28 mouse cellular contexts compared by ENCODE assay signal in genomic region chr1:24484161-24484560, GRCm38 (mm10).
DNase-seq lines count a peak whose midpoint lies in the region; ATAC-seq and TF ChIP-seq lines count a peak whose summit lies in the region.
"Had no signal": no experiment of that assay in that cellular context is flagged by ENCODE, and none has a peak within 500 bp of the region (broad histone marks: within the 10 kb centered on the region; RNA-seq: fewer than 3 reads in every experiment).

No protein-coding gene starts in this region.

- DNase-seq in forebrain, embryonic 14.5 days (ENCODE audit: low spot score) = peak; percentile 4
- DNase-seq in midbrain, postnatal 0 days (ENCODE audit: low spot score) = peak; percentile 3
- peak; percentile 10 for DNase-seq in forelimb bud, embryonic 11.5 days (ENCODE audit: low read depth, low spot score)
- peak; percentile 47 for DNase-seq in limb, embryonic 14.5 days (ENCODE audit: low spot score)
- DNase-seq in lung, adult 18-20 months = no peak
- no peak for DNase-seq in thymus, postnatal 0 days (ENCODE audit: low spot score)
- DNase-seq: adrenal gland, adult 2 months; adrenal gland, postnatal 36 days; cerebellum, adult 11 months; cerebellum, adult 2 months; cerebellum, adult 9-11 months; cerebellum, postnatal 25 days; embryo, embryonic 11 days; forebrain, postnatal 0 days; gastrocnemius, postnatal 25 days; heart, adult 18-20 months; heart, postnatal 10 days; heart, postnatal 36 days had no signal

- no peak overlapping the region for H3K9ac ChIP-seq in forebrain, embryonic 14.5 days (ENCODE audit: low read length)
- no peak overlapping the region for H3K9ac ChIP-seq in forebrain, embryonic 13.5 days
- H3K9ac ChIP-seq in midbrain, postnatal 0 days (replicated peaks; ENCODE audit: low read length, poor library complexity, severe bottlenecking) = no peak overlapping the region
- H3K9ac ChIP-seq in midbrain, embryonic 13.5 days (replicated peaks) = no peak overlapping the region
- no peak overlapping the region for H3K9ac ChIP-seq in limb, embryonic 14.5 days (ENCODE audit: low read depth, low read length, severe bottlenecking)
- H3K9ac ChIP-seq: forebrain, embryonic 12.5 days; forebrain, postnatal 0 days; heart, embryonic 12.5 days; heart, embryonic 15.5 days; hindbrain, embryonic 13.5 days had no signal

- no peak overlapping the region for H3K4me2 ChIP-seq in forebrain, embryonic 14.5 days (ENCODE audit: low read length)
- H3K4me2 ChIP-seq in forebrain, embryonic 13.5 days = no peak overlapping the region
- no peak overlapping the region for H3K4me2 ChIP-seq in midbrain, postnatal 0 days (ENCODE audit: low read depth, low read length, poor library complexity, severe bottlenecking)
- H3K4me2 ChIP-seq in midbrain, embryonic 13.5 days (replicated peaks) = no peak overlapping the region
- H3K4me2 ChIP-seq in limb, embryonic 14.5 days (replicated peaks; ENCODE audit: low read depth, low read length, severe bottlenecking) = no peak overlapping the region
- H3K4me2 ChIP-seq: forebrain, embryonic 12.5 days; heart, embryonic 12.5 days; heart, embryonic 15.5 days; hindbrain, embryonic 13.5 days had no signal

- no peaks in the 10 kb centered on the region for H3K36me3 ChIP-seq in forebrain, embryonic 14.5 days (ENCODE audit: control insufficient read depth, insufficient read depth, low read length)
- H3K36me3 ChIP-seq in forebrain, embryonic 13.5 days (ENCODE audit: poor library complexity, severe bottlenecking) = no peaks in the 10 kb centered on the region
- H3K36me3 ChIP-seq in midbrain, postnatal 0 days (ENCODE audit: insufficient read depth, low read length) = no peaks in the 10 kb centered on the region
- H3K36me3 ChIP-seq in midbrain, embryonic 13.5 days = no peaks in the 10 kb centered on the region
- H3K36me3 ChIP-seq in limb, embryonic 14.5 days (ENCODE audit: control insufficient read depth, insufficient read depth, low read length) = no peaks in the 10 kb centered on the region
- H3K36me3 ChIP-seq: forebrain, embryonic 12.5 days; heart, embryonic 12.5 days; heart, embryonic 15.5 days; hindbrain, embryonic 10.5 days; hindbrain, embryonic 13.5 days had no signal

- TF ChIP-seq CTCF in midbrain, postnatal 0 days (IDR thresholded peaks at IDR 0.05) = no peak

- 83% methylated on average over 5 of the region's 5 CpGs for WGBS in forebrain, embryonic 14.5 days
- 84% methylated on average over 5 of the region's 5 CpGs for WGBS in forebrain, embryonic 13.5 days
- WGBS in midbrain, postnatal 0 days = 81% methylated on average over 5 of the region's 5 CpGs
- 78% methylated on average over 5 of the region's 5 CpGs for WGBS in midbrain, embryonic 13.5 days
- 33% methylated on average over 5 of the region's 5 CpGs for WGBS in limb, embryonic 14.5 days

- TF ChIP-seq POLR2A in limb, embryonic 14.5 days (IDR thresholded peaks at IDR 0.05; ENCODE audit: borderline replicate concordance, extremely low read depth, insufficient read depth, insufficient read length) = no peak

- no peaks in the 10 kb centered on the region for H3K4me1 ChIP-seq in forebrain, embryonic 14.5 days (ENCODE audit: control insufficient read depth, insufficient read depth, low read length)
- no peaks in the 10 kb centered on the region for H3K4me1 ChIP-seq in forebrain, embryonic 13.5 days
- no peaks in the 10 kb centered on the region for H3K4me1 ChIP-seq in midbrain, postnatal 0 days (ENCODE audit: insufficient read depth, low read length)
- H3K4me1 ChIP-seq in midbrain, embryonic 13.5 days (replicated peaks) = no peaks in the 10 kb centered on the region
- H3K4me1 ChIP-seq in limb, embryonic 14.5 days (ENCODE audit: control insufficient read depth, insufficient read depth, low read length) = no peaks in the 10 kb centered on the region
- H3K4me1 ChIP-seq: forebrain, embryonic 12.5 days; heart, embryonic 12.5 days; heart, embryonic 15.5 days; hindbrain, embryonic 10.5 days; hindbrain, embryonic 13.5 days had no signal

- no peak for ATAC-seq in forebrain, embryonic 14.5 days
- no peak for ATAC-seq in forebrain, embryonic 13.5 days
- no peak for ATAC-seq in midbrain, postnatal 0 days (ENCODE audit: low FRiP score)
- no peak for ATAC-seq in midbrain, embryonic 13.5 days
- peak; percentile 65 for ATAC-seq in limb, embryonic 14.5 days (ENCODE audit: low FRiP score, low read depth)
- ATAC-seq: CD4-positive, CD25-positive, alpha-beta regulatory T cell, adult 4 months; forebrain, postnatal 0 days; hindbrain, embryonic 16.5 days had no signal

- no peaks in the 10 kb centered on the region for H3K27me3 ChIP-seq in forebrain, embryonic 14.5 days (replicated peaks; ENCODE audit: control insufficient read depth, insufficient read depth, low read length)
- H3K27me3 ChIP-seq in forebrain, embryonic 13.5 days = no peaks in the 10 kb centered on the region
- no peaks in the 10 kb centered on the region for H3K27me3 ChIP-seq in midbrain, postnatal 0 days (ENCODE audit: insufficient read depth, low read length)
- no peaks in the 10 kb centered on the region for H3K27me3 ChIP-seq in midbrain, embryonic 13.5 days
- no peaks in the 10 kb centered on the region for H3K27me3 ChIP-seq in limb, embryonic 14.5 days (ENCODE audit: control insufficient read depth, insufficient read depth, low read length)
- H3K27me3 ChIP-seq: forebrain, embryonic 12.5 days; heart, embryonic 12.5 days; heart, embryonic 15.5 days; hindbrain, embryonic 13.5 days had no signal

- H3K27ac ChIP-seq in forebrain, embryonic 14.5 days (ENCODE audit: low read depth, low read length) = no peak overlapping the region
- no peak overlapping the region for H3K27ac ChIP-seq in forebrain, embryonic 13.5 days
- H3K27ac ChIP-seq in midbrain, postnatal 0 days (ENCODE audit: low read depth, low read length) = no peak overlapping the region
- H3K27ac ChIP-seq in midbrain, embryonic 13.5 days = no peak overlapping the region
- H3K27ac ChIP-seq in limb, embryonic 14.5 days (replicated peaks; ENCODE audit: low read depth, low read length) = no peak overlapping the region
- H3K27ac ChIP-seq: forebrain, embryonic 12.5 days; heart, embryonic 15.5 days; hindbrain, embryonic 10.5 days; hindbrain, embryonic 13.5 days had no signal

- no peak overlapping the region for H3K4me3 ChIP-seq in forebrain, embryonic 14.5 days (ENCODE audit: low read depth, low read length)
- H3K4me3 ChIP-seq in forebrain, embryonic 13.5 days = no peak overlapping the region
- no peak overlapping the region for H3K4me3 ChIP-seq in midbrain, postnatal 0 days (ENCODE audit: low read depth, low read length)
- H3K4me3 ChIP-seq in midbrain, embryonic 13.5 days (replicated peaks) = no peak overlapping the region
- H3K4me3 ChIP-seq in limb, embryonic 14.5 days (replicated peaks; ENCODE audit: low read length) = no peak overlapping the region
- H3K4me3 ChIP-seq: erythroblast, embryonic 14.5 days; forebrain, embryonic 12.5 days; heart, embryonic 12.5 days; heart, embryonic 15.5 days; hindbrain, embryonic 10.5 days; hindbrain, embryonic 13.5 days had no signal

- H3K9me3 ChIP-seq in forebrain, embryonic 14.5 days (replicated peaks; ENCODE audit: control insufficient read depth, low read length) = no peaks in the 10 kb centered on the region
- no peaks in the 10 kb centered on the region for H3K9me3 ChIP-seq in forebrain, embryonic 13.5 days (replicated peaks)
- no peaks in the 10 kb centered on the region for H3K9me3 ChIP-seq in midbrain, postnatal 0 days (ENCODE audit: low read length)
- no peaks in the 10 kb centered on the region for H3K9me3 ChIP-seq in midbrain, embryonic 13.5 days
- H3K9me3 ChIP-seq in limb, embryonic 14.5 days (ENCODE audit: control insufficient read depth, low read length) = no peaks in the 10 kb centered on the region
- H3K9me3 ChIP-seq: forebrain, embryonic 12.5 days; heart, embryonic 12.5 days; heart, embryonic 15.5 days; hindbrain, embryonic 10.5 days; hindbrain, embryonic 13.5 days had no signal

Comparison
In these comparisons a context has a peak if more than half of its experiments do, and no peak if none do; other contexts are left out.
1. DNase-seq: peak in forebrain, embryonic 14.5 days (single experiment), midbrain, postnatal 0 days (single experiment), forelimb bud, embryonic 11.5 days (single experiment) and limb, embryonic 14.5 days (single experiment); none in lung, adult 18-20 months (0 of 2) and thymus, postnatal 0 days (single experiment).